Mouse (Mus musculus): ENCODE measurements around the gene Nrp1.

Gene Nrp1

DNA sequence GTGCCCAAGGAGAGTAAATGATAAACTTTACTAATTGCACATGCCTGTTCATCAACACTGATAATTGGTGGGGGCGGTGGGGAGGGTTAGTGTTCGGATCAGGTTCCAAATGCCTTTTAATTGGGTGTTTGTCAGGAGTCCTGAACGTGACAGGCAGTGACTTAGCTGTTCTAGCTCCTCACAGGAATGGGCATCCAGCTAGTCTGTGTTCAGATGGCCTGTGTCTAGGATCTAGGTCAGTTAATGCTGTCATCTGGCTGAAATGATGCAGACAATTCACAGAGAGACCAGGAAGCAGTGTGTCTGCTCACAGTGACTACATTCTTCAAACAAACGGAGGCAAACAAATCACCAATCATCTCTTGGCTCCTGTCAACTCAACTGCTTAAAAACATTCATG lies 12.1 kb downstream of the Nrp1 start:
- no peak for DNase-seq (ENCODE audit: low spot score in 2 of 2)

DNA sequence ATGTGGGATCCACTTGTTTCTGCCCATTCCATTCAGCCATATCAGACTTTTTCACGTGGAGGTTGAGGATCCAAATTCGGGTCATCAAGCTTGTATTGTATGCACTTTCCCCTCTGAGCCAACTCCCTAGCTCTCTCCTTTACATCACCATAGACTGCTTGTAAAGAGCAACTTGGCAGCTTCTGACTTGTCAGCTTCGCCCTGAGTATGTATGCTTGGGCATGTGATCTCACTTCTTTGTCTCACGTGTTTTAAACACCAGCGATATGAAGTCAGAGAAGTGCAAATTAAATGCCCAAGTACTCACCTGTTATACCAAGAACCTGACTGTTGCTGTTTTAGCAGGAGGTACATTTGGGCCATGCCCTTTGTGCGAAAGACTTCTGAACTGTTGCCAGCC lies 12.6 kb downstream of the Nrp1 start:
- DNase-seq (ENCODE audit: low spot score in 2 of 2), result no peak

DNA sequence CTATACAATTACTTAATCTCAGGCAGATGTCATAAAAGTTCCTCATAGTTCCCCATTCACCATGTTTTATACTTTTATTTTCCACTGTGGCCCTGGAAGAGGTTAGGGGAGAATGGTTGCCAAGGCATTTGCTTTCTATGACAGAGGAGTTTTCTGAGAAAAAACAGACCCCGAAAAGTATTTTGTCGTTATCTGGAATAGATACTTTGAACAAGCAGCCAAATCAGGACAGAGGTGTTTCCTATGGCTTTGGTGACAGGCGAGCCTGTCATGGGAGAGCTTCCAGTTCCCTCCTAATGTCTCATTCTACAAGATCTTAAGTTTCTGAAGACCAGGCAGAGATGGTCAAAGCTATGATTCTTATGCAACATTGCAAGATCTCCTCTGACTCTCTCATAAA lies 13.4 kb downstream of the Nrp1 start:
- DNase-seq (ENCODE audit: low spot score in 2 of 2), result no peak

DNA sequence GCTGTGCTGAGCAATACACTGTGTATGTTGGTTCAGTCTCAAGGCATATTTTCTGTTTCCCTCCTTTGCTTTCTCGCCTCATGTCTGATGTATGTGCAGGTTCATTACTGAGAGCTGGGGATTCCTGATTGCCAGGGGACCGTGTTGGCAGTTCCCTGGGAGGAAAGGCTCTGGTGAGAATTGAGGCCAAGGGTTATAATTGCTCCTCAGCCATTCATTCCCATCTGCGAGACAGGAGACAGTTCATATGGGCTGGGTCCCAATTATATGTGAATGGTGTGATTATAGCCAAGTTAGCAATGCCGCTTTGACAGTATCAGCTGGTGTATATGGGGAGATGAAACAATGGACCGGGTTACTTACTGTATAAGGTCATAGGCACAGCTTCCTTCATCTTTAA lies 14.3 kb downstream of the Nrp1 start:
- no peak for DNase-seq (ENCODE audit: low spot score in 2 of 2)

DNA sequence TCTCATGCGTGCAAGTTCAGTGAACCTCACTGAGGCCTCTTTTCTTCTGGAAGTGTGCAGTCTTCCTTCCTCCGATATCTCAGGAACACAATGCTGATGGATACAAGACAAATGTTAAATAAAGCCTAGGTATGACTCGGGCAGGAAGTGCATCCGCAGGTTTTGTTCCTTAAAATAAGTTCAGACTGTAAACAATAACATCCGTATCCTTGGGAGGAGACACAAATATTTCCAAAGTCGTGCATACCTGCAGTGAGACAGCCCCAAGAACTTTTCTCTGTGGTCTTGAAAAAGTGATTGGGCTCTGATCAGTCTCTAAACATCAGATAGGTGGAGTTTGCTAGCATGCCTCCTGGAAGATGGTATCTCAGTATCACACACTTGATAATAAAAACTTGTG lies 15.0 kb downstream of the Nrp1 start:
- DNase-seq (ENCODE audit: low spot score in 2 of 2), result no peak

DNA sequence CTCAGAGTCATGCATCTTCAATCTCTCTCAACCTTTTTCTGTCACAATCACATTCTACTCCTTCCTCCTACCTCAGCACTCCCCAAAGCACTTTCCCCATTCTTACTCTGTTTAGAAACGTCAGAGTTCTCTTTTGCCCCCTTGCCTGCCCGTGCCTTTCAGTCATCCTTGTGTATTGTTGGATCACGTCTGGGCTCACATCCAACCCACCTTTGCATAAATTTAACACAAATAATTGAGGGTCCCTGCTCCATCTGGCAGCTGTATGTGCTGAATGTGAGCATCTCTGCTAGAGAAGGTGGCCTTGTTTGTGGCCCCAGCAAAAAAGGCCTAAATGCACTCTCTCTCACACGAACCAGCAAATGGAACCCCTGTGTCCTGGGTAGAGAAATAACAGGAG lies 16.9 kb downstream of the Nrp1 start:
- no peak for DNase-seq (ENCODE audit: low spot score in 2 of 2)

DNA sequence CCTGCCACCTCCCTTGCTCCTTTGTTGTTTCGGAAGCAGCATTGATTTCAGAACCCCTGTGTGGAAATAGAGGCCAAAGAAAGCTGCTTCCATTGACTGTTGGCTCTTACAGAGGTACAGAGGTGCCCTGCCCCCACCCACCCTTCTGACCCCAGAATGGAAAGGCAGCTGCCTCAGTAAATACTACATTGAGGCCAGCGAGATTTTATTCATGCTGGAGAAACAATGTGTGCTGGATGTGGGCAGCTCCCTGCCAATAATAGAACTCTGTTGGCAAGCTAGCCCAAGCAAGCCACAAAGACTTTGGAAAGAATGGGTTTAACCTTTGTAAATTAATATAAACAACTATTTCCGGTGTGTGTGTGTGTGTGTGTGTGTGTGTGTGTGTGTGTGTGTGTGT lies 24.8 kb downstream of the Nrp1 start:
- no peak for DNase-seq (ENCODE audit: low spot score in 2 of 2)

DNA sequence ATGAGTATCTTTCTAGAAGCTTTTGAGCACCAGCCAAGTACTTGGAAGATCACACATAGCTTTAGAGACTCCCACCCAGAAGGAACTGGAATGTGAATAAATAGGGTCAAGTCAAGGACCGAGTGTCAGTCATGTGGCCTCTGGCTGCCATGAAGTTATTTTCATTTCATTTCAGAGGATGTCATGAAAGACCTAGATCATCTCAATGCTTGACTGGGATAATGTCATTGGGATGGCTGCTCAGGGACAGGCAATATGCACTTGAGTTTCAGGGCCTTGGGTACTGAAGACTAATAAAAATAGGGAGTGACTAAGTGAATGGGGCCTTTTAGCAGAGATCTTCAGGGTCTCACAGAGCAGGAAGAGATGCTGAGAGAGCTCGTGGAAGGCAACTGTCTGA lies 26.0 kb downstream of the Nrp1 start:
- DNase-seq (ENCODE audit: low spot score in 2 of 2), result no peak

DNA sequence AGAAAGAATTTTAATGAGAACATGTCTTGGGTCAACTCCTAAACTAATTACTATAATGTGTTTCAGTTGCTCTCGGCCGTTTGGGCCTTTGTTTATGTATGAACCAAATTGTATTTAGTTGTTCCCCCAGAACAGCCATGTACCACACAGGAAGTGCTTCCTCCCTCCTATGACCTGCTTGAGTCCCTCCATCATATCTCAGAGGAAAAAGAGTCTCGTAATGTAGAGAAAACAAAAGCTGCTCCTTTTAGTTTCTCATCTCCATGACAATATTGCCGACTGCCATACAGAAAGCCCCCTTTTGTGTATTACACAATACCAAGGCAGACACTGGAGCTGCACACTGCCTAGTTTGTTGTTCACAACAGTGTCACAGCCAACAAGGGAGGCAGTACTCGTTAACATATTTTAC lies 26.5 kb downstream of the Nrp1 start:
- no peak for DNase-seq (ENCODE audit: low spot score in 2 of 2)

DNA sequence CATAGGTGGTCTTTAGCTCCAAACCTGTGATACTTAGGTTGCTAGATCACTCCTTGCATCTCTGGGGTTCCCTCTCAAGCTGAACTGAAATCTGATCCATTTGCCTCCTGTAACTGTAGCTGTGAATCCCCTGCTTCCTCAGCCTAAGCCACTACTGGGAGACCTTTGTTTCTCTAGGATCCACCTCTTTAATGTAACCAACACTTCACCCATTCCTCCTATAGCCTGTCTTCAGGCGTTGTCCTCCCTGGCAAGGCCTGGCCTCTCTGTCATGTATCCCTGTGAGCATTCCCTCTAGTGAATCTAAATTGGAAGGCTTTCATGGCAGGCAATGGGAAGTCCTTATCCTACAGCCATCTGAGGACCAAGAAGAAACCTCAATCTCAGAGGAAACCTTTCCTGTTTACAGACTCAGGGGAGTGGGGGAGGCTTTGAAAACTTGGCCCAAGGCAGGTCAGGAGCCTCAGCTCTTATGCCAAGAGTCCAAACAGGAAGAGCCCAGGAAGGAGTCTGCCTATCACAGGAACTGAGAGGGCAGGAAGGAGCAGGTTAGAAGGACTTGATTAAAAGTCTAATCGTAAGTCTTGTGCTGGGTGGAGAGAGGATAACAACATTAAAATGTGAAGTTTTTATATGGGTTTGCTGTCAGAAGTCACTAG lies 28.7 kb downstream of the Nrp1 start:
- DNase-seq (ENCODE audit: low spot score in 2 of 2), result no peak

DNA sequence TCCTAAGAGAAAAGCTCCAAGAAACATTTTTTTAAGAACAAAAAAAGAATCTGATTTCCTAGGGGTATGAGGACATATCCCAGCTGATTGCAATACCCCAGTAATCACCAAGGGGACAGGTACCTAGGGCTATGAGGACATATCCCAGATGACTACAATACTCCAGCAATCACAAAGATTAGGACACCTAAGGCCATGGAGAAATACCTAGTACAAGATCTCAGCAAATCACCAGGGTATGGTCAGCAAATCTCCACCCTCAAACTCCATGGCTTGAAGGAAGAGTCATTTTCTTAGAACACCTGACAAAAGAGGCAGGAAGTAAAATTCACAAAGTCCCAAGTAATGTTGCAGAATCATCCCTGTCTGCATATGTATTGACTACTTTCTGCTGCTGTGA lies 32.4 kb downstream of the Nrp1 start:
- no peak for DNase-seq (ENCODE audit: low spot score in 2 of 2)

DNA sequence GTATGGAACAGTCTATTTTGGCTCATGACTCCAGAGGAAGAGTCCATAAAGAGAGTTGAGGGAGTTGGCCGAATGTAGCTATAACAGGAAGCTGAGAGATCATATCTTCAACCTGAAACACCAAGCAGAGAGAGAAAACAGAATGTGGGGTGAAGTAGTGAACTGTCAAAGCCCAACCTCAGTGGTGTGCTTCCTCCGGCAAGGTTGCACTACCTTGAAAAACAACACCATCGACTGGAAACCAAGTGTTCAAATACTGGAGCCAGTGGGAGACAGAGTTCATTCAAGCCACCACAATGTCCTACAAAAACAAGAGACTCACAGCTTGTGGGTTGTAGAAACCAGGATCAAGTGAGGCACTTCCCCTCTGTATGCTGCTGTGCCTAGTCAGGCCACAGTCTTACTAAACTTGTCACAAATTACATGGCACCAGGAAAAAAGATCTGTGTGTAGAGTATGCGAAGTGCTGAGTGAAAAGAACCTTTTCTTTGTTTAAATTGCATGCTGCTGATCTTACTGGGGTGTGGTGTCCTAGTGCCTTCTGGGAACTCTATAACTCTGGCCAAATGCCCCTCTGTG lies 32.9 kb downstream of the Nrp1 start:
- no peak for DNase-seq (ENCODE audit: low spot score in 2 of 2)

DNA sequence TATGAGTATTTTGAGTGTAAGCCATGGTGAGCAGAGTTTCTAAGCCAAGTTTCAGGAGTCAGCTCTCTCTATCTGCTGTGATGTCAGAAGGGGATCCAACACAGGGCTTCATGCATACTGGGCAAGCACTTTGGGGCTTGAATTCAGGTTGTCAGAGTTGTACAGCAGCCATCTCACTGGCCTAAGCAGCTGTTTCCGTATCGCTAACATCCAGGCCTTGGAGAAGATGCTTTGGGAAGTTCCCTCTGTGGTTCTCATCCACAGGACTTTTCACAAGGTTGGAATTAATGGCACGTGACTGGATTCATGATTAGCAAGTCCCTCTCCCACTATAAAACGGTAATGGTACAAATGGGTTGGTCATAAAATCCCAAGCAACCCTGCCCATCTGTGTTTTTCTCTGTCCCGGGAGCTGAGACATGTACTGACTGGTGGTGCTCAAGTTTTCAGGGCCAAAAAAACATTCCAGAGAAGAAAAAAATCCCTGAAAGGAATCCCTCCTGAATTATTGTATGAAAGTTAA lies 36.3 kb downstream of the Nrp1 start:
- DNase-seq (ENCODE audit: low spot score in 2 of 2), result no peak

DNA sequence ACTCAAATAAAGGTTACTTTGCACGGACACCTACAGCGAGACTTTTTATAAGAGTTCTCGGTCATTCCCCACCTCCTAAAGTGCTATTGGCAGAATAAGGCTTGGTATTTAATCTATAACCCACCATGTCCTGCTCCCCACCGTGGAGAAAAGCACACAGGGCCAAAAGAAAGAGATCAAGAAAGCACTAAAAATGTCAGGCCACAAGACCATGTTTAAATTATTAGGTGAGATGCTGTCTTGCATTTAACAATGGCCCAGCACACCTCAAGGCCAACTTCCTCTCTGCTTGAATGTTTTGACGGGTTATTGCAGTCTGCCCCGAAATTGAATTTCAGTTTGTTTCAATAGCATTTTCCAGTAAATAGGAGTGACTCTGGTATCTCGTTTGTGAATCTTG lies 38.6 kb downstream of the Nrp1 start:
- no peak for DNase-seq (ENCODE audit: low spot score in 2 of 2)

DNA sequence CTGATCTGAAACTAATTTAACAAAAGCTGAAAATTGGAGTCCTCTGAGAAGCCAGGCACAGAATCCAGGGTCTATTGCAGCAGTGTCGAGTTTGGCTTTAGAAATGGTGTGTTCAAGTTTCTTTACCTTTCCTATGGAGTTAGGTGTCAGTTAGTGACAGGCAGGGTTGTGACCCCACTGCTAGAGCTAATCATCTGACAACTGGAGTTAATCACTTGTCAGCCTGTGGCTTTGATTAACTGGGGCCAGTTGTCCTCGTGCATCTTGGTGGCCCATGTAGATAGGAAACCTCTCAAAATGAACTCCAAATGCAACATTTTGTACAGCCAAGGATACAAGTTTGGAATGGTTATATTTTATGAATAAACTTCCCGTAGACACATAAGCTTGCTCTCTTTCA lies 39.0 kb downstream of the Nrp1 start:
- DNase-seq (ENCODE audit: low spot score in 2 of 2), result no peak

DNA sequence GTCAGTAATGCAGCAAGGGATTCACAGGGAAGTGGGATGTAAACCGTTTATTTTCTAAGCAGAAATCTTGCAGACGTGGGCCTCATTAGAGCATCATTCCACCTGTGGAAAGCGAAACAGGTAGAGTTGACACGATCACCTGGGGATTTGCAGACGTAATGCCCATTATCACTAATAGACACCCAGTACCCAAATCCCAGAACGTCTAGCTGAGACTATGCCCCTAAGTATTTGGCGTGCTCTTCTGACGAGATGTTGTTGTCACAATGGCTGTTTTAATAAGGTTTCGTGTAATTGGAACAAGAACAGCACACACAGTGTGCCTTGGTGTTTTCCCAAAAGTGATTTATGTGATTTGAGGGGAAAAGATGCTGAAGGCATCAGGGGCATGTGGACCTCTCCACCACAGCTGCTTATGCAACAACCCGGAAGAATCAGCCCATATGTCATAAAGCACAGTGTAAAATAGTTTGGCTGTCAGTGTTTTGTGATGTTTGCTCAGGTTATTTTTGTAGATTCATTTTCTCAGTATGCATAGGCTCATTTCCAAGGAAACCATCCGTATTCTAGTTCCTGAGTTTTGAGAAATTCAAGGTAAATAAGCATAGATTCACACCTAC lies 40.2 kb downstream of the Nrp1 start:
- no peak for DNase-seq (ENCODE audit: low spot score in 2 of 2)

DNA sequence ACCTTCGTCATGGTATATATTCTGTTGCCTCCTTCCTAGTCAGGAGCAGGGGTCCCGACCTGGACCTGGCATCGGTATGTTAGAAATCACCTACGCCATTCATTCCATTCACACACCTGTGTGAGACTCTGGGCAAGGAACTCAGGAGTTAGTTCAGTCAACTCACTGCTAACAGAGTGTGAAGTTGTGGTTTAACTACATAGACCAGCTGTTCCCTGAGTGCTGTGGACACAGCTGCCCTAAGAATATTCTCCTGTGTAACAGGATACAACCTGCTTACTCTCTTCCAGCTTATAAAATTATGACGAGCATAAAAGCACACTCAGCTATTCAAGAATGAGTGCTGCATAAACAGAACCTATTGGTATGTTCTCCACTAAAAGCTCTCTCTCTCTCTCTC lies 41.9 kb downstream of the Nrp1 start:
- no peak for DNase-seq (ENCODE audit: low spot score in 2 of 2)

DNA sequence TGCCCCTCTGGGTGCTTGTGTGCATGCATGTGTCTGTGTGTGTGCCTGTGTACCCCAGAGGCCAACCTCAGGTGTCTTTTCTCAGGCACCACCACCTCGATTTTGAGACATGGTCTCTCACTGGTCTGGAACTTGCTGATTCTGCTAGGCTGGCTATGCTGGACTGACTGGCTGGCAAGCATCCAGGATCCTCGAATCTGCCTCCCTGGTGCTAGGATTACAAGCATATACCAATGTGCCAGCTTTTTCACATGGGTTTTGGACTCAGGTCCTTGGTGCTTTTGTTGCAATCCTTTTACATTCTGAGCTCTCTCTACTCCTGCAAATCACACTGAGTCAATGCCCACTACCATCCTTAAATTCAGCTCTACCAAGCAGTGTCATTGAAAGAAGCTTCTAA lies 46.5 kb downstream of the Nrp1 start:
- DNase-seq (ENCODE audit: low spot score in 2 of 2), result no peak

DNA sequence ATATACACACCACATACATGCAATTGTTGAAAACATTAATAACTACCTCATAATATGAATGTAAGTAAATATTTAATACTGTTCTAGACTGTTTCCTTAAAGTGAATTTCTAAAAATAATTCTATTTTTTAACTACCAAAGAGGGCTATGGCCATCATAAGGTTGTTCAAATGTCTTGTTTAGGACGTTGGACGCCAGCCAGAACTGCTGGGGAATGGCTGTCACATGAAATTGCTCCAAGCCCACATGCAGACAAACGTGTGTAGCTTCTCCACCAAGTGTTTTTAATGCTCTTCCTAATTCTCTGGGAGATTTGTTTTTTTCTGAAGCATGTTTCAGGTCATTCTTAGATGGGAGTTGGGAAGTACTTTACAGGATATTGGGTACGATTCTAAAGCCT lies 55.0 kb downstream of the Nrp1 start:
- DNase-seq (ENCODE audit: low spot score in 2 of 2), result no peak

DNA sequence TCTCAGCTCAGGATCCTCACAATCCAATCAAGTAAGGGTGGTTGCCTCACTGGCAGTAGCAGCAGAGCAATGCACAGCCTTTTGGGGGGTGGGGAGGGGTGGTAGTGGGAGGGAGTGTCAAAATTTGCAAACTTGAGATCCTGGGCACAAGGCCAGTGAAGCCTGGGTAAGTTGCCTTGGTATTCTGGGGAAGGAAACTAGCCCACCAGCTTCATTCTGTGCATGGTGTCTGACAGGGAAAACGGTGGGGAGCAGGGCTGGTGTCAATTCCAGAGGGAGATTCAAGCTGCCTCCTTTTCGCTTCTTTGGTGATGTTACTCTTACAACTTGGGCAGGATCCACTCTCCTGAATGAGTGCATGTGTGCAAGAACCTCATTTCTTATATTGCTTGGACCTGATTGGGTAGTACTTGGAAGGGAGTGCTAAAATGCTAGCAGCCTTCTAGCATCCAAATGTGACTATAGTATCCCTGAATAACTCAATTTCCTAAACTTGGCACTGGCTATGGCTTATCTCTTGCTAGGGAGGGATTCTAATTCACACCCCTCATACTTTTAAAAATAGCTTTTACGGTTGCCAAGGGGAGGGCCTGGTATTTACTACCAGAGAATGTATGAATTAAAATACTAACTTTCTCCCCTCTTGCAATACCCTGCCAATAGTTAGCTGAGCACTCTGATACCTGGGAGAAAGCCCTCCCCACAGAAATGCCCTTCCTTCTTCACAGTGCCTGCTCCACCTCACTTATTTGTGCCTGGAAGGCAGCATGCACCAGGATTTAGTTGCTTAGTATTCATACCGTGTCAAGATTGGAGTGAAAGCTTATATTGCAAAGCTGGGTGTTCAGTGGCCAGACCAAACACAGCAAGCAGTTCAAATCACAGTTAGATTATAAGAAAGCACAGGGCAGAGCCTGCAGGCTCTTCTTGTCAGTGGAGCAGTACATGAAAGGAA lies 57.6 kb downstream of the Nrp1 start:
- no peak for DNase-seq (ENCODE audit: low spot score in 2 of 2)

DNA sequence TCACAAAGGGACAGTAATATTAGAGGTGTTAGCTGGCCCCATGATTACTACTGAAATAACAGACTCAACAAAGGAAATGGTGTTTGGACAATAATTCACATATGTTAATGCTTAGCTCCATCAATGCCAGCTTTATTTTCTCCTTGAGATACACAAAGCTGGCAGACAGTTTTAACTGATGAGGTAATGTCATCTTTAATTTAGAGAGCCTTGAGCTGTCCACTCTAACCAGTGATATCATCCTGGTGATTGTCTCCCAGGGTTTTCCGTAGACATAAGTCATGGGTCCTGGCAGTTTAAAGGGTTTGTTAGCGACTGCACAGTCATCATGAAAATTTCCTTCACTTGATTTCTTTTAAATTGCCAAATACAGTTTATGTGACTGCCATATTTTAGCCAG lies 58.5 kb downstream of the Nrp1 start:
- no peak for DNase-seq (ENCODE audit: low spot score in 2 of 2)
